Mouse (Mus musculus) midbrain, embryonic 13.5 days (tissue): ENCODE results near the gene Cp. TPM values are rescaled to one million over a fixed set of nuclear protein-coding genes. Genes with fewer than 3 reads are reported as not detected.
A peak's percentile ranks its signal among the peaks of the same experiment; 100 is the strongest.
"Not testable (repeated sequence)": the region's sequence is repeated elsewhere in the genome, so short reads cannot be mapped to it uniquely, and the experiment has no call there.

ENCODE experiments used
- ATAC-seq: fragments of 200-750 bp; cut with Nextera tagmentation; 2 replicates; pipeline ENCODE4 v1.8.0; 2017; ENCODE audit warnings: mild to moderate bottlenecking, moderate TSS enrichment, moderate library complexity
- H3K27ac ChIP-seq: fragments of 300-500 bp; sonication (generic); 2 replicates; pipeline ENCODE4 v1.5.1; 2015; ENCODE audit warnings: inconsistent platforms, mild to moderate bottlenecking, moderate library complexity
- H3K27me3 ChIP-seq: fragments of 300-500 bp; sonication (generic); 2 replicates; pipeline ENCODE4 v1.6.1; 2015; ENCODE audit warnings: mild to moderate bottlenecking, inconsistent platforms
- H3K36me3 ChIP-seq: fragments of 300-500 bp; sonication (generic); 2 replicates; pipeline ENCODE4 v1.6.1; 2015; ENCODE audit warnings: mild to moderate bottlenecking, inconsistent platforms
- H3K4me1 ChIP-seq: fragments of 300-500 bp; sonication (generic); replicated peaks from 2 replicates; pipeline ENCODE4 v1.6.1; 2015; ENCODE audit warnings: inconsistent platforms
- H3K4me2 ChIP-seq: fragments of 300-500 bp; sonication (generic); replicated peaks from 2 replicates; pipeline ENCODE4 v1.6.1; 2015; ENCODE audit warnings: moderate library complexity, mild to moderate bottlenecking, inconsistent platforms
- H3K4me3 ChIP-seq: fragments of 300-500 bp; sonication (generic); replicated peaks from 2 replicates; pipeline ENCODE4 v1.5.1; 2015; ENCODE audit warnings: mild to moderate bottlenecking, inconsistent platforms
- H3K9ac ChIP-seq: fragments of 300-500 bp; sonication (generic); replicated peaks from 2 replicates; pipeline ENCODE4 v1.6.1; 2015; ENCODE audit warnings: mild to moderate bottlenecking, inconsistent platforms
- H3K9me3 ChIP-seq: fragments of 300-500 bp; sonication (generic); 2 replicates; pipeline ENCODE4 v1.6.1; 2016; ENCODE audit warnings: mild to moderate bottlenecking, inconsistent platforms
- WGBS: fragments of 180-500 bp; shearing (Covaris S2); methylation state at CpG from one replicate; pipeline ENCODE4 v1.1.7; 2015; 5-methylcytosine and 5-hydroxymethylcytosine counted together
- polyA plus RNA-seq: library from polyadenylated mRNA; unstranded; fragments of >200 nt; fragmentation: Nextera tagmentation; extraction: Ambion mirVana; gene quantifications from 2 replicates; pipeline ENCODE4 v1.2.1, GENCODE M21; 2015

Cp gene
- polyA plus RNA-seq, result 6.2 and 8.9 TPM in 2 replicates

DNA sequence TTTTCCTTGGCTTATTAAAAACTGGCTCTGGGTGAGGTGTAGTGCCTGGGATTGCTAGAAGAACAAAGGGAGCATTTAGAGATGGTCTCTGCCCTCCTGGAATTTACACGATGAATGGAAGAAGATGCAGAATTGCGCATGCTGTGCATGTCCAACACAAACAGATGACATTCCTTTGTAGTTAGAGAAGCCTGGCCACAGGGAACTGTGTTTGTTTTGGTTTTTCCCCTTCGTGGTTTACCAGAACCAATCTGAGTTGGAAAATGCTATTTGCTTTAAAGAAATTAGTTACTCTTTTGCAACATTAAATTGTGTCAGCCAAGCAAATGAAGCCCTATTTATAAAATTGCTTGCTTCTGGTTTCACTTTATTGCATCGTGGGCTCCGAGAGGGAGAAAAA, at the start of gene Cp:
Gene Cp, plus strand, starts transcription at position 170 of the 400 bp plus-strand sequence.
- ATAC-seq, result 0 out of 2 replicates have a peak, but pooled peaks have one; percentile 40
- Histone ChIP-seq H3K27ac (no peak within 1 kb of the TSS), H3K9me3 (no peaks in the 10 kb centered on the region), H3K4me1 (peaks cover 10% of the 10 kb centered on the region; the same call in 1 of the 2 replicates), H3K4me2 (no peak within 1 kb of the TSS), H3K27me3 (no peaks in the 10 kb centered on the region), H3K36me3 (no peaks in the 10 kb centered on the region), H3K9ac (no peak within 1 kb of the TSS), H3K4me3 (no peak within 1 kb of the TSS)
- 30% methylated on average over 5 of the region's 5 CpGs for WGBS

DNA sequence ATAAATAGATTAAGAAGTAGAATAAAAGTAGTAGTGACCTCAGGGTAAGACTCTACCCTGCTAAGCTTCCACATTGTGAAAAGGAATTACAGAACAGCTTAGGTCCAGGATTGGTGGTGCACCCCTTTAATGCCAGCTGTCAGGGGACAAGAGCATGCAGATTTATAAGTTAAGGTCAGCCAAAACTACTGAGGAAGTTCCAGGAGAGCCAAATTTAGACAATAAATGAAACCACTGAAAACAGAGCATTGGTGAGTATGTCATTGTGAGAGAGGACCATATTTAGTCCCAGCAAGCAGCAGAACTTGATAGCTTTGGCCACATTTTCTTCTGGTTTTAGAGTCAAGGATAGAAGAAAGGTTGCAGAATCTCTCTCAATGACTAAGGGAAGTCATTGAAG, 8.3 kb upstream of the Cp start:
- Histone ChIP-seq H3K4me2 (no peak overlapping the region), H3K27ac (no peak overlapping the region), H3K36me3 (no peaks in the 10 kb centered on the region), H3K9me3 (no peaks in the 10 kb centered on the region), H3K4me1 (no peaks in the 10 kb centered on the region), H3K9ac (no peak overlapping the region), H3K4me3 (no peak overlapping the region), H3K27me3 (no peaks in the 10 kb centered on the region)
- ATAC-seq, result no peak

GRCm38 (mm10) chr3:19949401-19949800, 7.5 kb upstream of the Cp start:
- not testable (repeated sequence) for H3K9me3 ChIP-seq, H3K27me3 ChIP-seq, H3K27ac ChIP-seq, H3K4me2 ChIP-seq, H3K4me1 ChIP-seq, H3K4me3 ChIP-seq, H3K36me3 ChIP-seq, ATAC-seq, H3K9ac ChIP-seq
- 90% methylated on average over 1 of the region's 1 CpGs for WGBS

- Histone ChIP-seq H3K9me3 (no peaks in the 10 kb centered on the region), H3K4me3 (no peak overlapping the region), H3K27me3 (no peaks in the 10 kb centered on the region), H3K4me2 (no peak overlapping the region), H3K36me3 (no peaks in the 10 kb centered on the region), H3K27ac (no peak overlapping the region), H3K4me1 (0 out of 2 replicates have a peak, but pooled peaks cover 5% of the 10 kb centered on the region), H3K9ac (no peak overlapping the region)
- ATAC-seq, result no peak
- WGBS, result 14% methylated on average over 1 of the region's 1 CpGs
Observed at GRCm38 (mm10) chr3:19953425-19953824, 3.4 kb upstream of the Cp start.

- no peak overlapping the region for H3K27ac ChIP-seq
- no peaks in the 10 kb centered on the region for H3K9me3 ChIP-seq
- 25% methylated on average over 3 of the region's 3 CpGs for WGBS
- no peak overlapping the region for H3K4me2 ChIP-seq
- no peak overlapping the region for H3K4me3 ChIP-seq
- 0 out of 2 replicates have a peak, but pooled peaks cover 5% of the 10 kb centered on the region for H3K4me1 ChIP-seq
- no peak overlapping the region for H3K9ac ChIP-seq
- H3K27me3 ChIP-seq, result no peaks in the 10 kb centered on the region
- no peaks in the 10 kb centered on the region for H3K36me3 ChIP-seq
- ATAC-seq, result peak; percentile 76
Observed at GRCm38 (mm10) chr3:19953865-19954264, 3.0 kb upstream of the Cp start.

GRCm38 (mm10) chr3:19958031-19958430, 1.2 kb downstream of the Cp start:
- Histone ChIP-seq H3K27me3 (no peaks in the 10 kb centered on the region), H3K4me1 (peaks cover 10% of the 10 kb centered on the region; the same call in 1 of the 2 replicates), H3K4me3 (no peak overlapping the region), H3K27ac (no peak overlapping the region), H3K4me2 (no peak overlapping the region), H3K9me3 (no peaks in the 10 kb centered on the region), H3K9ac (no peak overlapping the region), H3K36me3 (no peaks in the 10 kb centered on the region)
- no peak for ATAC-seq

DNA sequence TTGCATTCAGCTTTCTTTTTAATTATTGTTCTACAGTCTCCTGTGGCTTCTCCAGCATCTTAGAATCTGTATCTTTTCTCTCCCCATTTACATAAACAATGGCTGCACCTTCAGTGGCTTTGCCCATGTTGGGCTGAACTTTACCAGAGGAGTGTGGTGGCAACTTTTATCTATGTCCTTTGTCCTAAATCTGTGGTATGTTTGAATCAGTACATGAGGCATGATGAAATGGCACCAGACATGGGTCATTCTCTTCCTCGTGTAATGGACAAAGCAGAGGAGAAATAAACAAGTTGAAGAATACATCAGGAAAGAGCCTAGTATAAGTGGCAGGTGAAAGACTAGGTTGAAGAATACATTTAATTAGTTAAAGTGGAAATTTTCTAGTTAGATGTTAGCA, 2.1 kb downstream of the Cp start:
- Histone ChIP-seq H3K4me3 (no peak overlapping the region), H3K4me2 (no peak overlapping the region), H3K27ac (no peak overlapping the region), H3K27me3 (no peaks in the 10 kb centered on the region), H3K9me3 (no peaks in the 10 kb centered on the region), H3K36me3 (no peaks in the 10 kb centered on the region), H3K9ac (no peak overlapping the region), H3K4me1 (peaks cover 10% of the 10 kb centered on the region; the same call in 1 of the 2 replicates)
- no peak for ATAC-seq
- WGBS, result 73% methylated on average over 1 of the region's 1 CpGs

DNA sequence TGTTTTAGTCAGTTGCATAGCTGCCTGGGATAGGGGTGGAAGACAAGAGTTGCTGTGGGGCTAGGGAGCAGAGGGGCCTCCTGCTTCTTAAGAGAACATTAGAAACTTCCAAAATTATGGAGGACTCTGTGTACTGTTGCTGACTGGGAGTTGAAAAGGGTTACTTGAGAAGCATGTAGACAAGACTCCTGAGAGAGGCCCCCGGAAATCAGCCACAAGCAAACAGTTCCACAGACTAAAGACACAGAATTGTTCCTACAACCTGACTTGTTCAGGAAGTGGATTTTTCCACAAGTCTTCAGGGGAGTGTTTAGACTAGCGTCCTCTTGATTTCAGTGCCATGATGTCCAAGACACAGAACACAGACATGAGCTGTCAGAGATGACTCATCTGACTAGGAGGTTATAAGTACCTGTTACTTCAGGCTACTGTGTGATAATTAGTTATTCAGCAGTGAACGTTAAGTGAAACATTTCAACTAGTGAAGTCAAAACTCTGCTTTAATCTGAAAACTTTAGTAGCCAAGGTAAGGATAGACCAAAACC, 3.8 kb downstream of the Cp start:
- H3K4me1 ChIP-seq, result peaks cover 10% of the 10 kb centered on the region; the same call in 1 of the 2 replicates
- H3K36me3 ChIP-seq, result no peaks in the 10 kb centered on the region
- no peak overlapping the region for H3K9ac ChIP-seq
- H3K4me2 ChIP-seq, result no peak overlapping the region
- H3K27ac ChIP-seq, result no peak overlapping the region
- no peaks in the 10 kb centered on the region for H3K9me3 ChIP-seq
- 74% methylated on average over 3 of the region's 3 CpGs for WGBS
- ATAC-seq, result no peak
- H3K4me3 ChIP-seq, result no peak overlapping the region
- H3K27me3 ChIP-seq, result no peaks in the 10 kb centered on the region

DNA sequence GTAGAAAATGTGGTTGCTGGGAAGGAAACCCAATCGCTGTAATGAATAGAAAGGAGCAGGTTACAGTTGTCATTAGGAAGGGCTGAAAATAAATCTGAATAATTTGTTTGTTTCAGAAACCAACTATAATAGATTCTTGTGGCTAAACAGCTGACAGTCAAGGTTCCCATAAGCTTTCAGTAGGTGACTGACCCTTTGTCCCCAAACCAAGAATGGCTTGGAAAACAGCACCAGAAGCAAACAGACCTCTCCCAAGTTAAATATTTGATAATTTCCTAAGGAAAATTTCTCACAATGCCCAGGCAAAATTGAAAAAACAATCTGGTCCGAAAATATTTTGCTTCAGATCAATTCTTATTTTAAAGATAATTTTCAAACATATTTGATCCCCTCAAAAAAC, 4.5 kb downstream of the Cp start:
- 89% methylated on average over 2 of the region's 2 CpGs for WGBS
- no peak overlapping the region for H3K27ac ChIP-seq
- no peaks in the 10 kb centered on the region for H3K9me3 ChIP-seq
- no peak overlapping the region for H3K9ac ChIP-seq
- no peaks in the 10 kb centered on the region for H3K27me3 ChIP-seq
- H3K4me2 ChIP-seq, result no peak overlapping the region
- H3K4me1 ChIP-seq, result peaks cover 10% of the 10 kb centered on the region; the same call in 1 of the 2 replicates
- H3K4me3 ChIP-seq, result no peak overlapping the region
- H3K36me3 ChIP-seq, result no peaks in the 10 kb centered on the region
- no peak for ATAC-seq

GRCm38 (mm10) chr3:19962769-19963513, 6.1 kb downstream of the Cp start:
- Histone ChIP-seq H3K9ac (no peak overlapping the region), H3K27ac (no peak overlapping the region), H3K4me3 (no peak overlapping the region), H3K4me2 (no peak overlapping the region), H3K27me3 (no peaks in the 10 kb centered on the region), H3K4me1 (peaks cover 6% of the 10 kb centered on the region; the same call in 1 of the 2 replicates), H3K36me3 (no peaks in the 10 kb centered on the region), H3K9me3 (no peaks in the 10 kb centered on the region)
- 89% methylated on average over 3 of the region's 3 CpGs for WGBS
- no peak for ATAC-seq

GRCm38 (mm10) chr3:19964625-19965188, 7.9 kb downstream of the Cp start:
- Histone ChIP-seq H3K27me3 (no peaks in the 10 kb centered on the region), H3K36me3 (no peaks in the 10 kb centered on the region), H3K4me2 (no peak overlapping the region), H3K27ac (no peak overlapping the region), H3K9me3 (no peaks in the 10 kb centered on the region), H3K4me1 (peaks cover 6% of the 10 kb centered on the region; the same call in 1 of the 2 replicates), H3K9ac (no peak overlapping the region), H3K4me3 (no peak overlapping the region)
- ATAC-seq, result no peak
- WGBS, result 82% methylated on average over 2 of the region's 2 CpGs

- ATAC-seq, result no peak
- no peak overlapping the region for H3K27ac ChIP-seq
Observed at GRCm38 (mm10) chr3:19965239-19965638, 8.4 kb downstream of the Cp start.

More at GRCm38 (mm10) chr3:19965239-19965638, 8.4 kb downstream of the Cp start:
- WGBS, result 89% methylated on average over 5 of the region's 5 CpGs
- no peak overlapping the region for H3K4me3 ChIP-seq
- no peak overlapping the region for H3K4me2 ChIP-seq
- H3K9ac ChIP-seq, result no peak overlapping the region
- peaks cover 3% of the 10 kb centered on the region; the same call in 1 of the 2 replicates for H3K4me1 ChIP-seq
- H3K27me3 ChIP-seq, result no peaks in the 10 kb centered on the region
- no peaks in the 10 kb centered on the region for H3K9me3 ChIP-seq
- H3K36me3 ChIP-seq, result no peaks in the 10 kb centered on the region
